Mouse (Mus musculus): ENCODE data around the gene Mrpl53.

The Mrpl53 gene

DNA sequence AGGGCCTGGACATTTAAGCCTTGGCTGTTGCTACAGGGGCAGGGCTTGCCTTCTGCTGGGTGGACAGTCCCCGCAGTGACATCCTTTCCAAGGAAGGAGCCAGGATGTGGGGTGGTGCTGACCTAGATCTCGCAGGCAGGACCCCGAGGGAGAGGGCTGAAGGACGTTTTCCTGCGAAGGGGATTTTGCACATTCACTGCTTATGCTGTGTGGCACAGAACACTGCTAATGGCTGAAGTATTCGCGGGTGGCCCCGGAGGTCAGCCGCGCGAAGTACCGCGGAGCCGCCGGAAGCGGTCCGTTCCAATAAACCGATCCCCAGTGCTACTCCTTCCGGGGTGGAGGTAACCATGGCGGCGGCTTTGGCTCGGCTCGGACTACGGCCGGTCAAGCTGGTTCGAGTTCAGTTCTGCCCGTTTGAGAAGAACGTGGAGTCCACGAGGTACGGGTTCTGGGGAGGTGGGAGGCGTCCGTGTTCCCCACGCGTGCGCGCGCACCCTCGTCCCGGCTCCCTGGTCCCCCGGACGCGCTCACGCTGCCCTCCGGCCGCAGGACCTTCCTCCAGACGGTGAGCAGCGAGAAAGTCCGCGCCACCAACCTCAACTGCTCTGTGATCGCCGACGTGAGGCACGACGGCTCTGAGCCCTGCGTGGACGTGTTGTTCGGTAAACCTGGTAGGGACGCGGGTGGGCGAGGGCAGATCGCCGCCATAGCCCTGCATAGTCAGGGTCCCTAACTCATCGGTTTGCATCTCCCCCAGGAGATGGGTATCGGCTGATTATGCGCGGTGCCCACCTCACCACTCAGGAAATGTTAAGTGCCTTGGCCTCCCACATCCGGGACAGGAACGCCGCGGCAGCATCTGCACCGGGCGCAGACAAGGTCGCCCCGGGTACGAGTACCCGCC, at the start of gene Mrpl53:
Mrpl53 (plus strand) TSS at position 279 of the 907 bp plus-strand sequence.
- DNase-seq (ENCODE audit: low read depth, low spot score), result peak; percentile 73

DNA sequence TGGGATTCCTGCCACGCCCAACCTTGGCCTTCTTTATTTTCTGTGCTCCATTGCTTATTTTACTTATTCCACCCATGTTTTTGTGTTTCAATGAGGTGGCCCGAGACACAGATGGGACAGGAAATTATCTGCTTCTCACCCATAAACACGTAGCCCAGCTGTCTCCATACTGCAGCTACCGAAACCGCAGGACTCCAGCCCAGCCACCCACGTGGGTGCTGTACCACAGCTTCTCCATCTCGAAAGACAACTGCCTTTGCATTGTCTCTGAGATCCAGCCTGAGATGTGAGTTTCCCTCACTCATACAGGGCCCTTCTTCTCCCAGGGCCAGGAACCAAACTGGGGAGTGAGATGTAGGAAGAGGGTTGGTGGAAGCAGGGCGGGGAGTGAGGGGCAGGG, 42.8 kb upstream of the Mrpl53 start:
- DNase-seq (ENCODE audit: low read depth, low spot score), result no peak

GRCm38 (mm10) chr6:83066441-83066840, 42.4 kb upstream of the Mrpl53 start:
- DNase-seq (ENCODE audit: low read depth, low spot score), result no peak

- DNase-seq (ENCODE audit: low read depth, low spot score), result no peak
Measured at GRCm38 (mm10) chr6:83068221-83068620, 40.6 kb upstream of the Mrpl53 start.

GRCm38 (mm10) chr6:83068706-83069487, 39.9 kb upstream of the Mrpl53 start:
- no peak for DNase-seq (ENCODE audit: low read depth, low spot score)

DNA sequence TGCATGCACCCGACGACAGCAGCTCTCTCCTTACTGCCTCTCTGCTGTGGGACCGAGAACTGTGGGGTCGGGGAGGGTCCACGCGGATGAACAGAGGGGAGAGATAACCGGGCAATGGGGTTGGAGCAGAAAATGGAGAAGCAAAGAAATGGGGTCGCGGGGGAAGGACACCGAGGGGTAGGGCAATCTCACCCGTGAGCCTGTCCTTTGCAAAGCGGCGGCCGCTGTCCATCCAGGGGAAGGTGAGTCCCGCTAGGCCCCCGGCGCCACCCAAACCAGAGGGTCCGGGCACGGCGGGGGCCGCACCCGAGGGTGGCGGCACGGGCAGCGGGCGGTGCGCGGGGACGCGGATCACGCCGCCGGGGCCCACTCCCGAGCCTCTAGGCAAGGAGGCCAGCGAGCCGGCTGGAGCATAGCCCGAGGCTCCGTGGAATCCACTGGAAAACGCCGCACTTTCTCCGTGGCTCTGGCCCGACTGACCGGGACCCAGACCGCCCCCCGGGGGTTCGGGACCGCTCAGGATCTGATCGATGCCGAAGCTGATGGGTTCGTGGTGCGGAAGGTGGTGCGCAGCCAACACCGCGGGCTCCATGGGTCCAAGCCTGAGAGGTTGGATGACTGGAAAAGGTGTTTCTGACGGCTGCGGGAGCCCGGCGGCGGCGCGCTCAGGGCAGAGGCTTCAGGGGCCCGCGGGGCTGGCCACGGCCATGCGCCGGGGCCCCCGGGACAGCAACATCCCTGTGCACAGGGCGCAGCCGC, 39.2 kb upstream of the Mrpl53 start:
- no peak for DNase-seq (ENCODE audit: low read depth, low spot score)

- no peak for DNase-seq (ENCODE audit: low read depth, low spot score)
Measured at GRCm38 (mm10) chr6:83070247-83070310, 38.8 kb upstream of the Mrpl53 start, which contains the start of gene Tlx2. Tlx2 (minus strand) TSS chr6:83070293.

GRCm38 (mm10) chr6:83070311-83071219, 38.3 kb upstream of the Mrpl53 start:
- DNase-seq (ENCODE audit: low read depth, low spot score), result peak; percentile 56

DNA sequence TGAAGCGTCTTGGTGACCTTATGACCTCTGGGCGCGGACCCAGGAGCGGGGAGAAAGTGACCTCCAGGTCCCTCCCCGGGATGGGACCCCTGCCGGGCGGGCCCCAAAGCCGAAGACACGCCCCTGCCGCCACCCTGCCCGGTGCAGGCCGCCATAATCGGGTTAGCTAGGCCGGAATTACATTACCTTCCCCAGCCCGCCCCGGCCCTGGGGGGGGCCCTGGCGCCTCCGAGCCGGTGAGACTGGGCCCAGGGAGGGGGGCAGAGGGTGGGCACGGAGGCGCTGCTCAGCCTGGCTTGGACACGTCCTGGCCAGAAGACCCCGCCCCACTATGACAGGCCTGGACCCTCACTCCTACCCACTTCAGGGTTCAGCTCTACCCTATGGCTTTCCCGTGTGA, 37.6 kb upstream of the Mrpl53 start:
- peak; percentile 64 for DNase-seq (ENCODE audit: low read depth, low spot score)

DNA sequence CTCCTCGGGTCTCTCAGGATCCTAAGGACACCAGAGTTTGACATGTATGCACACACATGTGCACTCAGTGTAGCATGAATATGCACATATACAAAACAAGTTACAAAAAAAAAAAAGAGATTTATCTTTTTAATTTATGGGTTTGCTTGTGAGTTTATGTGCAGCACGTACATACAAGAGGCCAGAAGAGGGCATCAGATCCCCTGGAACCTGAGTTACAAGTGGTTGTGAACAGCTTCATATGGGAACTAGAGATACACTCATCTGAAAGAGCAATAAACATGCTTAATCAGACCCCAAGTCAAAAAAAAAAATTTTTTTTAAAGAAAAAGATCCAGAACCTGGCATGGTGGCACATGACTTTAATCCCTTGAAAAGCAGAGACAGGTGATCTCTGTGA, 33.9 kb upstream of the Mrpl53 start:
- no peak for DNase-seq (ENCODE audit: low read depth, low spot score)

GRCm38 (mm10) chr6:83077630-83078323, 31.1 kb upstream of the Mrpl53 start, which contains the start of gene Pcgf1:
Pcgf1 (plus strand) TSS chr6:83077869.
- no peak for DNase-seq (ENCODE audit: low read depth, low spot score)

DNA sequence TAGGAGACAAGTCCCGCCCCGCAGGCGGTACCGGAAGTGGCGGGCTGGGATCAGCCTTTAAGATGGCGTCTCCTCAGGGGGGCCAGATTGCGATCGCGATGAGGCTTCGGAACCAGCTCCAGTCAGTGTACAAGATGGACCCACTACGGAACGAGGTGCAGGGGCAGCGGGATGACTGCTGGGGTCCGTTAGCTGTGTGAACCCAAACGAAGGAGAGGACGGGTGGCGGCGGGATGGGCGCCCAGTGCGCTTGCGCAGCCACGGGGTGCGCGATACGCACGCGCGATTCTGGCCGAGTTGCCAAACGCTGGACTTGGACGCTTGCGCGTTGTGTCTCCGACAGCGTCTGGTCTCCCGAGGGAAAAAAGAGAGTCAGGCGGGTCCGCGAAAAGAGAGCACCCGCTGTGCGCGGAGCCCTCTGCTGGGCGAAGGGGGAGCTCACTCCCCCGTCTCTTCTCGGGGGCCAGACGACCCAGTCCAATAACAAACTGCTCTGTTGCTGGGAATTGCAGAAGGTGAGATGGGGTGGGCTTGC, 30.4 kb upstream of the Mrpl53 start:
- peak; percentile 98 for DNase-seq (ENCODE audit: low read depth, low spot score)

- DNase-seq (ENCODE audit: low read depth, low spot score), result no peak
Measured at GRCm38 (mm10) chr6:83080210-83080609, 28.6 kb upstream of the Mrpl53 start.

DNA sequence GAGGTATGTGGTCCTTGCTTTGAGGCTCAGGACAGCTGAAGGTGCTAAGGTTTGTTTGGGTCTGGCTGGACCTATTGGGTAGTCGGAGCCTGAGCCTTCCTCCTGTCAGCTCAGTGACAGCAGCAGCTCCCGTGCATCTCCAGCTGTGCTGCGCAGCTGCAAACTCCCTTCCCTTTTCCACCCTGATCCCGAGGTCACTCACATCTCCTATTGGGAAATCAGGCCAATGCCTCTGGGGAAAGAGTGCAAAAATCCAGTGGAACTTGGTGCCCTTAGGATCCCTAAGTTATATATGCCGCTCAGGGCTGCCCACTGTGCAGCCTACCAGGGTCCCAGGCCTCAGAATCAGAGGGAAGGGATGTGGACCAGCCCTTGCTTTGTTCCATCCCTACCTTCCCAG, 25.3 kb upstream of the Mrpl53 start:
- no peak for DNase-seq (ENCODE audit: low read depth, low spot score)

DNA sequence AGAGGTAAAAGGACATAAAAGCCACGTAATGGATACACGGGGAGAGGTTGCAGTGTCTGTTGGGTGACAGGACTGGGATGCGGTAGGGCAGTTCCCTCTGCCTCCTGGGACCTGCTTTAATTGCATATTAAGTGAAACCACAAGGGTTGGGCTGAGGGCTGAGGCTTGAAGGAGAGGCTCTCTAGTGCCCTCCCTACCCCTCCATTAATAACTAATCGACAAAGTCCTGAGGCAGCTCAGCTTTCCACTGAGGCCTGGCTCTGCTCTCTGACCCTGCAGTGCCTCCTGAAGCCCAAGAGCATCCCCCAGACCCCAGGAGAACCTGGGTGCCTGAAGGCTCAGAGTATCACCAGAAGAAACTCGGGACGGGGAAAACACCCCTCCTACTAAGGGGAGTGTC, 24.4 kb upstream of the Mrpl53 start:
- DNase-seq (ENCODE audit: low read depth, low spot score), result no peak

DNA sequence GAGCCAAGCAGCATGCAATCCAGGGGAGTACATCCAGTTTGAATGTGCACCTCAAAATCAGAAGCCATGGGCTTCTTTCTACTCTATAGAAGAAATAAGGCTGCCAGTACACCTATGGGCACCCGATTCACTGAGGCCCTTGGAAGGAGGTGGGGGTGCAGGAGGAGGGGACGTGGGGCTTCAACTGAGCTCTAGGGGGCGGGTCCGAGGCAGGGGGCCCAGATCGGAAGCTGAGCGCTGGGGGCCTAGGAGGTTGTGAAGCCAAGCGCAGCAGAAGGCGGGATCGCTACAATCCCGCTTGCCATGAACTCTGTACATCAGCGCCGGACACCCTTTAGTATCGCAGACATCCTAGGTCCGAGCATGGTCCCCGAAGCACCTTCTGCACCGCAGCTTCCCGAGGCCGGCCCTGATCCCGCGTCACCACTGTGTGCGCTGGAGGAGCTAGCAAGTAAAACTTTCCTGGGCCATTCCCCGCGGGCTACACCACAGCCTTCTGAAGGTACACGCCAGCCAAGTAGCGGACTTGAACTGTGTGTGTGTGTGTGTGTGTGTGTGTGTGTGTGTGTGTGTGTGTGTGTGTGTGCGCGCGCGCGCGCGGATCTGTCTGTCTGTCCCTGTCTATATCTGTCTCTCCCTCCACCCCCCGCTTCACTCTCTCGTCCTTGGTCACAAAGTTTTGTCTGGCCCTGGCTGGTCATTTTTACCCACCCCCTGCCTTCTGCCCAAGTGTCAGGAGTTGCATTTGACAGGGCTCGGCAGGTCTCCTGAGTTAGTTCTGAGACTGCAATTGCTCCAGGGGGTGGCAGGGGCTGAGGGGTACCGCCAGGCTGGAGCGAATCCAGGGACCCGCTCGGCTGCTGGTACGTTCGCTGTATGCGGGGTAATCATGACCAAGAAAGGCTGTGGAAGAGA, 22.5 kb upstream of the Mrpl53 start, which contains the start of gene Lbx2:
Lbx2 (plus strand) TSS at position 247 of the 915 bp plus-strand sequence.
- no peak for DNase-seq (ENCODE audit: low read depth, low spot score)

GRCm38 (mm10) chr6:83087205-83087925, 21.5 kb upstream of the Mrpl53 start:
- no peak for DNase-seq (ENCODE audit: low read depth, low spot score)

GRCm38 (mm10) chr6:83087926-83088260, 20.9 kb upstream of the Mrpl53 start:
- no peak for DNase-seq (ENCODE audit: low read depth, low spot score)
